Mouse (Mus musculus): ENCODE measurements at regions not wholly inside any gene's neighbourhood (a gene's known extent, or its start where the extent isn't known, plus 50 kb on each side); places are given as distances from the start of the nearest gene placed in this dataset.

- Histone ChIP-seq H3K4me2 (ENCODE audit: low read depth, low read length, severe bottlenecking) (no peak overlapping the region), H3K4me1 (replicated peaks; ENCODE audit: control insufficient read depth, insufficient read depth, low read length) (peaks cover 9% of the 10 kb centered on the region; the same call in 1 of the 2 replicates), H3K36me3 (ENCODE audit: control insufficient read depth, insufficient read depth, low read length) (no peaks in the 10 kb centered on the region), H3K27ac (ENCODE audit: low read depth, low read length) (no peak overlapping the region), H3K27me3 (ENCODE audit: control insufficient read depth, insufficient read depth, low read length) (no peaks in the 10 kb centered on the region), H3K4me3 (ENCODE audit: low read depth, low read length) (no peak overlapping the region), H3K9me3 (ENCODE audit: control insufficient read depth, low read length) (no peaks in the 10 kb centered on the region), H3K9ac (ENCODE audit: low read length) (no peak overlapping the region)
- WGBS: 75% methylated on average over 5 of the region's 5 CpGs
- no peak for DNase-seq (ENCODE audit: low spot score)
- ATAC-seq (replicated peaks; ENCODE audit: low FRiP score): no peak
Observed at GRCm38 (mm10) chr13:37507146-37507545, 162.1 kb downstream of the Ly86 start.

- no peak overlapping the region for H3K4me2 ChIP-seq (ENCODE audit: low read depth, low read length, severe bottlenecking)
- no peaks in the 10 kb centered on the region for H3K27me3 ChIP-seq (ENCODE audit: control insufficient read depth, insufficient read depth, low read length)
- whole genome bisulfite sequencing: 50% methylated on average over 19 of the region's 19 CpGs
- no peaks in the 10 kb centered on the region for H3K36me3 ChIP-seq (ENCODE audit: control insufficient read depth, insufficient read depth, low read length)
- peak overlapping the region; percentile 12; the same call in 1 of the 2 replicates for H3K27ac ChIP-seq (ENCODE audit: low read depth, low read length)
- no peak overlapping the region for H3K9ac ChIP-seq (ENCODE audit: low read length)
- ATAC-seq (replicated peaks; ENCODE audit: low FRiP score) (0 out of 2 replicates have a peak, but pooled peaks have one; percentile 6), DNase-seq (ENCODE audit: low spot score) (no peak)
- peaks cover 9% of the 10 kb centered on the region; the same call in 1 of the 2 replicates for H3K4me1 ChIP-seq (replicated peaks; ENCODE audit: control insufficient read depth, insufficient read depth, low read length)
- H3K9me3 ChIP-seq (ENCODE audit: control insufficient read depth, low read length): no peaks in the 10 kb centered on the region
- H3K4me3 ChIP-seq (ENCODE audit: low read depth, low read length): no peak overlapping the region
Observed at GRCm38 (mm10) chr13:37508385-37509351, 163.7 kb downstream of the Ly86 start.

DNA sequence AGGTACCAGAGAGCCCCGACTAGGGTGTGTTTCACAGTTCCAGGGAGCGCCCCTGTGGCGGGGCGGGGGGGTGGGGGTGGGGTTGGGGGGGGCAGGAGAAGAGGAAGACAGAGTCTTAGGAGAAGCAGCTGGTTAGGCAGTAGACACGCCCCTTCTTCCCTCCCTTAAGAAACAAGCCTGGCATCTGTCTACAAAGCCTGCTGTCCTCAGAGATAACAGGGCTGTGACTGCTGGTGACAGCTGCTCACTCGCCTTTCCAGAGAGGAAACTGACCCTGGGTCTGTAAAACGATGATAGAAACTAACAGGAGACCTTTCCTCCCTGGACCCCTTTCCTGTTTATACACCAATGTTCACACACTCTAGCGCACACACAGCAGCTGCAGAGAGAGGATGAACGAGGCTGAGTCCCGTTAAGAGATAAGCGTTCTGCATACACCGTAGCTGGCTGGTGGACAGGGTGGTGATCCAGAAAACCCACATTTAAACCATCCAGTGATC, 164.4 kb downstream of the Ly86 start:
- no peak overlapping the region for H3K4me2 ChIP-seq (ENCODE audit: low read depth, low read length, severe bottlenecking)
- no peak overlapping the region for H3K9ac ChIP-seq (ENCODE audit: low read length)
- H3K27me3 ChIP-seq (ENCODE audit: control insufficient read depth, insufficient read depth, low read length): no peaks in the 10 kb centered on the region
- H3K27ac ChIP-seq (ENCODE audit: low read depth, low read length): no peak overlapping the region; the same call in 1 of the 2 replicates
- ATAC-seq (replicated peaks; ENCODE audit: low FRiP score) (peak; percentile 48; the same call in 1 of the 2 replicates), DNase-seq (ENCODE audit: low spot score) (no peak)
- H3K36me3 ChIP-seq (ENCODE audit: control insufficient read depth, insufficient read depth, low read length): no peaks in the 10 kb centered on the region
- no peak overlapping the region for H3K4me3 ChIP-seq (ENCODE audit: low read depth, low read length)
- WGBS: 41% methylated on average over 11 of the region's 12 CpGs
- H3K9me3 ChIP-seq (ENCODE audit: control insufficient read depth, low read length): no peaks in the 10 kb centered on the region
- peaks cover 12% of the 10 kb centered on the region; the same call in 1 of the 2 replicates for H3K4me1 ChIP-seq (replicated peaks; ENCODE audit: control insufficient read depth, insufficient read depth, low read length)

DNA sequence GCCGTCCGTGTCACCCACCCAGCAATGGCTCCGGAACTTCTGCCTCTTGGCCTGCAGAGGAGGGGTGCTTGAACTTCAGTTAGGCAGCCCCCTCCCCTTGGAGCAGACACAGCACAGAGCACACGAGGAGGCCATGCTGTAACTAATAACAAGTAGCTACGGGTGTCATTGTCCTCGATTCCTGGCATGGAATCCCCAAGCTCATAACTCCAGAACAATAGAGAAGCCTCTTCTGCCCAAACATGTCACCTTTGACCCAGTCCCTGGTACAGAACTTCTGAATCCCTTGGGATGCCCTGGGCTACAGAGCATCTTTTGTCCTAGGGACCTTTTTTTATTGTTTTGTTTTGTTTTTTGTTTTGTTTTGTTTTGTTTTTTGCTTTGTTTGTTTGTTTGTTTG, 165.5 kb downstream of the Ly86 start:
- no peak overlapping the region for H3K4me3 ChIP-seq (ENCODE audit: low read depth, low read length)
- no peak overlapping the region for H3K9ac ChIP-seq (ENCODE audit: low read length)
- H3K27me3 ChIP-seq (ENCODE audit: control insufficient read depth, insufficient read depth, low read length): no peaks in the 10 kb centered on the region
- no peaks in the 10 kb centered on the region for H3K9me3 ChIP-seq (ENCODE audit: control insufficient read depth, low read length)
- H3K27ac ChIP-seq (ENCODE audit: low read depth, low read length): no peak overlapping the region
- no peak for ATAC-seq (replicated peaks; ENCODE audit: low FRiP score)
- WGBS: 83% methylated on average over 6 of the region's 6 CpGs
- DNase-seq (ENCODE audit: low spot score): no peak
- H3K36me3 ChIP-seq (ENCODE audit: control insufficient read depth, insufficient read depth, low read length): no peaks in the 10 kb centered on the region
- H3K4me1 ChIP-seq (replicated peaks; ENCODE audit: control insufficient read depth, insufficient read depth, low read length): peaks cover 12% of the 10 kb centered on the region; the same call in 1 of the 2 replicates
- H3K4me2 ChIP-seq (ENCODE audit: low read depth, low read length, severe bottlenecking): no peak overlapping the region

DNA sequence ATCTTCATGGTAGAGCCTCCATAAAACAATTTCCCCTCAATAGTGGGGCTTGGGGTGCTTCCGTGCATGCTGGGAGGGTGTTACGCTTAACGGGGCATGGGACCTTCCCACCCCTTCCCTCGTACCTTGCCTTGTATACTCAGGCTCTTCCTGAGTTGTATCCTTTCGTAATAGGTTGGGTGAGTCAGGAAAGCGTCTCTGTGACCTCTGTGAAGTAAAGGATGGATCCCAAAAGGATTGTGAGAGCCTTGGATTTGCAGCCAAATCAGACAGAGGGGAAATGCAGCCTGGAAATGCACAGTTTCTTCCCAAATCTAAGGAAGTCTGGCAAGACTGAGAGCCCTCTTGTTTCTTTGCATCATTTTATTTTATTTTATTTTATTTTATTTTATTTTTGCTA, 166.0 kb downstream of the Ly86 start:
- ATAC-seq (replicated peaks; ENCODE audit: low FRiP score): no peak
- Histone ChIP-seq H3K4me1 (replicated peaks; ENCODE audit: control insufficient read depth, insufficient read depth, low read length) (peaks cover 11% of the 10 kb centered on the region; the same call in 1 of the 2 replicates), H3K27ac (ENCODE audit: low read depth, low read length) (no peak overlapping the region), H3K27me3 (ENCODE audit: control insufficient read depth, insufficient read depth, low read length) (no peaks in the 10 kb centered on the region), H3K9me3 (ENCODE audit: control insufficient read depth, low read length) (no peaks in the 10 kb centered on the region), H3K36me3 (ENCODE audit: control insufficient read depth, insufficient read depth, low read length) (no peaks in the 10 kb centered on the region), H3K4me3 (ENCODE audit: low read depth, low read length) (no peak overlapping the region), H3K9ac (ENCODE audit: low read length) (no peak overlapping the region), H3K4me2 (ENCODE audit: low read depth, low read length, severe bottlenecking) (no peak overlapping the region)
- WGBS: 82% methylated on average over 6 of the region's 6 CpGs
- no peak for DNase-seq (ENCODE audit: low spot score)

DNA sequence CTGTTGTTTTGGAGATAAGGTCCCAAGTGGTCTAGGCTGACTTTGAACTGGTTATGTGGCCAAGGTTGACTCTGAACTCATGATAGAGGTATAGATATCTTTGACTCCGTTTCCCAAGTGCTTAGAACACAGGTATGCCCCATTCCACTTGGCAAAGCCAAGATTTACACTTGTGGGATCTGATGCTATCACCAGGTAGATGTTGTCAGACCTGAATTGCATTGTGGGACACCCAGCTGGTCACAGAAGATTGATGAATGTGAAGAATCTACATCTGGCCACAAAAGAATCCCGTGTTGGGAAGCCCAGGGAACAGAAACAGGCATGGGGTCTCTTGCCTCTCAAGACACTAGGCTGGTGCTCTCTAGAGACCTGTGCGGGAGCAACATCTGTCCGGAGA, 166.4 kb downstream of the Ly86 start:
- Histone ChIP-seq H3K27me3 (ENCODE audit: control insufficient read depth, insufficient read depth, low read length) (no peaks in the 10 kb centered on the region), H3K4me3 (ENCODE audit: low read depth, low read length) (no peak overlapping the region), H3K27ac (ENCODE audit: low read depth, low read length) (no peak overlapping the region), H3K4me2 (ENCODE audit: low read depth, low read length, severe bottlenecking) (no peak overlapping the region), H3K9ac (ENCODE audit: low read length) (no peak overlapping the region), H3K36me3 (ENCODE audit: control insufficient read depth, insufficient read depth, low read length) (no peaks in the 10 kb centered on the region), H3K9me3 (ENCODE audit: control insufficient read depth, low read length) (no peaks in the 10 kb centered on the region), H3K4me1 (replicated peaks; ENCODE audit: control insufficient read depth, insufficient read depth, low read length) (peaks cover 11% of the 10 kb centered on the region; the same call in 1 of the 2 replicates)
- DNase-seq (ENCODE audit: low spot score): no peak
- ATAC-seq (replicated peaks; ENCODE audit: low FRiP score): no peak
- 79% methylated on average over 4 of the region's 4 CpGs for WGBS

DNA sequence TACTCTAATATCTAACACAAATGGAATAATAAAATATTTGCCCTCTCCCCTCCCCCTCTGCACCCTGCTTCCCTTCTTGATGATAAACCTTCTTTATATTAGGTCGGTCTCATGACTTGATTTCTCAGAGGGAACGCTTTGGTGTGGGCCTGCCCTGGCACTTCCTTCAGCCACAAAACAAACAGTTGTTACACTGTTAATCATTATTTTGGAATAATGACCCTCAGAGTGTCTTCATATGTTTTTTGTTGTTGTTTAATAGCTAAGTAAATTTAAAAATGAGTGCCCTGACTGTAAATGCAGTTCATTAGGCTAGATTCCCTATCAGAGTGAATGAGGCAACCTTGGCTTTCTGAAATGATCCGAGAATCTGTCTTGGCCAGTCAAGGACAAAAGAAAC, 167.8 kb downstream of the Ly86 start:
- 79% methylated on average over 3 of the region's 3 CpGs for WGBS
- H3K27me3 ChIP-seq (ENCODE audit: control insufficient read depth, insufficient read depth, low read length): no peaks in the 10 kb centered on the region
- no peak for ATAC-seq (replicated peaks; ENCODE audit: low FRiP score)

GRCm38 (mm10) chr13:37513206-37513904, 168.3 kb downstream of the Ly86 start:
- H3K27me3 ChIP-seq (ENCODE audit: control insufficient read depth, insufficient read depth, low read length): no peaks in the 10 kb centered on the region
- no peak overlapping the region for H3K4me3 ChIP-seq (ENCODE audit: low read depth, low read length)
- no peaks in the 10 kb centered on the region for H3K9me3 ChIP-seq (ENCODE audit: control insufficient read depth, low read length)
- ATAC-seq (replicated peaks; ENCODE audit: low FRiP score) (no peak), DNase-seq (ENCODE audit: low spot score) (no peak)
- WGBS: 44% methylated on average over 2 of the region's 2 CpGs
- no peaks in the 10 kb centered on the region for H3K36me3 ChIP-seq (ENCODE audit: control insufficient read depth, insufficient read depth, low read length)
- H3K27ac ChIP-seq (ENCODE audit: low read depth, low read length): peak overlapping the region; percentile 75
- H3K4me1 ChIP-seq (replicated peaks; ENCODE audit: control insufficient read depth, insufficient read depth, low read length): peaks cover 11% of the 10 kb centered on the region; the same call in 1 of the 2 replicates
- no peak overlapping the region for H3K4me2 ChIP-seq (ENCODE audit: low read depth, low read length, severe bottlenecking)
- H3K9ac ChIP-seq (ENCODE audit: low read length): peak overlapping the region; percentile 55; the same call in 1 of the 2 replicates

More for the DNA sequence above, 167.8 kb downstream of the Ly86 start:
- H3K4me2 ChIP-seq (ENCODE audit: low read depth, low read length, severe bottlenecking): no peak overlapping the region
- no peak overlapping the region for H3K4me3 ChIP-seq (ENCODE audit: low read depth, low read length)
- DNase-seq (ENCODE audit: low spot score): no peak
- no peaks in the 10 kb centered on the region for H3K9me3 ChIP-seq (ENCODE audit: control insufficient read depth, low read length)
- no peaks in the 10 kb centered on the region for H3K36me3 ChIP-seq (ENCODE audit: control insufficient read depth, insufficient read depth, low read length)
- peaks cover 11% of the 10 kb centered on the region; the same call in 1 of the 2 replicates for H3K4me1 ChIP-seq (replicated peaks; ENCODE audit: control insufficient read depth, insufficient read depth, low read length)
- H3K27ac ChIP-seq (ENCODE audit: low read depth, low read length): no peak overlapping the region
- no peak overlapping the region for H3K9ac ChIP-seq (ENCODE audit: low read length)

Measured in forebrain, embryonic 11.5 days (tissue).